Mouse (Mus musculus): ENCODE measurements around the gene Fam53b.

- no peak for TF ChIP-seq EP300 (IDR thresholded peaks at IDR 0.05)
- no peak for TF ChIP-seq CTCF (IDR thresholded peaks at IDR 0.05)
These were observed 80.2 kb downstream of the Fam53b start for GRCm38 (mm10) chr7:132733521-132733920.

Measured in lung, postnatal 0 days (tissue).